Mouse (Mus musculus) neural tube, embryonic 15.5 days (tissue): ENCODE data around the gene Rnf183. TPM values are rescaled to one million over a fixed set of nuclear protein-coding genes. Genes with fewer than 3 reads are reported as not detected.

Experiments
- ATAC-seq: fragments of 200-750 bp; cut with Nextera tagmentation; 2 replicates; pipeline ENCODE4 v1.8.0; 2017; ENCODE audit warnings: mild to moderate bottlenecking, moderate TSS enrichment, moderate library complexity; ENCODE audit not compliant: low FRiP score
- H3K27ac ChIP-seq: fragments of 300-500 bp; sonication (generic); replicated peaks from 2 replicates; pipeline ENCODE4 v1.5.1; 2015; ENCODE audit warnings: mild to moderate bottlenecking, inconsistent platforms
- H3K27me3 ChIP-seq: fragments of 300-500 bp; sonication (generic); replicated peaks from 2 replicates; pipeline ENCODE4 v1.6.1; 2015; ENCODE audit warnings: inconsistent platforms
- H3K36me3 ChIP-seq: fragments of 300-500 bp; sonication (generic); 2 replicates; pipeline ENCODE4 v1.6.1; 2015; ENCODE audit warnings: inconsistent platforms
- H3K4me1 ChIP-seq: fragments of 300-500 bp; sonication (generic); 2 replicates; pipeline ENCODE4 v1.6.1; 2015; ENCODE audit warnings: inconsistent platforms
- H3K4me2 ChIP-seq: fragments of 300-500 bp; sonication (generic); 2 replicates; pipeline ENCODE4 v1.6.1; 2015; ENCODE audit warnings: inconsistent platforms, mild to moderate bottlenecking, moderate library complexity
- H3K4me3 ChIP-seq: fragments of 300-500 bp; sonication (generic); replicated peaks from 2 replicates; pipeline ENCODE4 v1.5.1; 2015; ENCODE audit warnings: mild to moderate bottlenecking, inconsistent platforms
- H3K9ac ChIP-seq: fragments of 300-500 bp; sonication (generic); replicated peaks from 2 replicates; pipeline ENCODE4 v1.6.1; 2015; ENCODE audit warnings: mild to moderate bottlenecking, inconsistent platforms
- H3K9me3 ChIP-seq: fragments of 300-500 bp; sonication (generic); replicated peaks from 2 replicates; pipeline ENCODE4 v1.6.1; 2016; ENCODE audit warnings: inconsistent platforms
- WGBS: fragments of 180-500 bp; shearing (Covaris S2); methylation state at CpG from one replicate; pipeline ENCODE4 v1.1.7; 2015; ENCODE audit warnings: mixed read lengths; 5-methylcytosine and 5-hydroxymethylcytosine counted together
- polyA plus RNA-seq: library from polyadenylated mRNA; unstranded; fragments of >200 nt; fragmentation: Nextera tagmentation; extraction: Ambion mirVana; gene quantifications from 2 replicates; pipeline ENCODE4 v1.2.1, GENCODE M21; 2015

Gene Rnf183
- polyA plus RNA-seq, 1 experiment from 2014 or later = 0.17 TPM

- H3K4me3 ChIP-seq = no peak overlapping the region
- no peak overlapping the region for H3K4me2 ChIP-seq
- H3K9me3 ChIP-seq = no peaks in the 10 kb centered on the region
- no peaks in the 10 kb centered on the region for H3K4me1 ChIP-seq
- no peak overlapping the region for H3K9ac ChIP-seq
- no peak overlapping the region for H3K27ac ChIP-seq
- no peak for ATAC-seq
- H3K27me3 ChIP-seq = no peaks in the 10 kb centered on the region
- peaks cover 12% of the 10 kb centered on the region for H3K36me3 ChIP-seq
- 93% methylated on average over 8 of the region's 8 CpGs for WGBS
These were observed 25.3 kb upstream of the Rnf183 start for GRCm38 (mm10) chr4:62460348-62460747.

GRCm38 (mm10) chr4:62459081-62459480 is 24.0 kb upstream of the Rnf183 start:
- Histone ChIP-seq H3K4me2 (no peak overlapping the region), H3K27me3 (no peaks in the 10 kb centered on the region), H3K27ac (no peak overlapping the region), H3K4me1 (no peaks in the 10 kb centered on the region), H3K36me3 (peaks cover 12% of the 10 kb centered on the region), H3K4me3 (no peak overlapping the region), H3K9me3 (no peaks in the 10 kb centered on the region), H3K9ac (no peak overlapping the region)
- WGBS = 62% methylated on average over 3 of the region's 3 CpGs
- ATAC-seq = no peak

DNA sequence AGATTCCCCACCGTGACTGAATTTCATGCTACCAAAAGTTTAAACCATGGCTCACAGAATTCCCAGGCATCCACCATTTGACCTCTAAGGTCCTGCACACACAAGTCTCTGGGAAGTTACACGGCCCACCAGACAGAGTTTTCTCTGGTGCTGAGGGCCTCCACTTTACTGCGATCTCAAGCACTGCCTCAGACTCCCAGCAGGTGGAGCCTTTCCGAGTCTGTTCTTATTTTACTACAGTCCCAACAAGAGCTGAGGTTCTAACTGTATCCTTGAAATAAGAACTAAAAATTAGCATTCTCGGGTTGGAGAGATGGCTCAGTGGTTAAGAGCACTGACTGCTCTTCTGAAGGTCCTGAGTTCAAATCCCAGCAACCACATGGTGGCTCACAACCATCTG is 19.9 kb upstream of the Rnf183 start:
- Histone ChIP-seq H3K9me3 (no peaks in the 10 kb centered on the region), H3K27ac (no peak overlapping the region), H3K4me1 (no peaks in the 10 kb centered on the region), H3K27me3 (no peaks in the 10 kb centered on the region), H3K4me2 (no peak overlapping the region), H3K36me3 (no peaks in the 10 kb centered on the region; the same call in 1 of the 2 replicates), H3K4me3 (no peak overlapping the region), H3K9ac (no peak overlapping the region)
- no peak; the same call in 1 of the 2 replicates for ATAC-seq
- 57% methylated on average over 5 of the region's 5 CpGs for WGBS

DNA sequence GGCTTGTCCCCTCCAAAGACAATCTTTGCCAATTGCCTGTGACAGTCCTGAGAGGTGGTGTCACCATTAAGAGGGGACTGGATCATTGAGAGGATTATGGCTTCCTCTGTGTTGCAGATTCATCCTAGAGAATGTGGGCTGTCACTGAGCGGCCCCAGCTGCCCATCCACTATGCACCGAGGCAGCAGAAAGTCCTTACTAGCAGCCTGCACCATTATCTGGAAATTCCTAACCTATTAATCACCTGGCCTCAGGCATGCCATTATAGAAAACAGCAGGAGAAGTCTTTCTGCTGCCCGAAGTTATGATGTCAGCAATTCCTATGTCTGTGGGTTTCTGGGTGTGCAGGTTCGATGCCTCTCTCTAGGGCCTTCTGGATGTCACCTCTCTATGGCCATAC is 5.9 kb upstream of the Rnf183 start:
- H3K36me3 ChIP-seq = no peaks in the 10 kb centered on the region
- 77% methylated on average over 4 of the region's 4 CpGs for WGBS
- H3K9me3 ChIP-seq = no peaks in the 10 kb centered on the region
- no peaks in the 10 kb centered on the region for H3K27me3 ChIP-seq
- H3K9ac ChIP-seq = no peak overlapping the region
- no peak for ATAC-seq
- H3K4me3 ChIP-seq = no peak overlapping the region
- H3K27ac ChIP-seq = no peak overlapping the region
- H3K4me1 ChIP-seq = no peaks in the 10 kb centered on the region
- no peak overlapping the region for H3K4me2 ChIP-seq

DNA sequence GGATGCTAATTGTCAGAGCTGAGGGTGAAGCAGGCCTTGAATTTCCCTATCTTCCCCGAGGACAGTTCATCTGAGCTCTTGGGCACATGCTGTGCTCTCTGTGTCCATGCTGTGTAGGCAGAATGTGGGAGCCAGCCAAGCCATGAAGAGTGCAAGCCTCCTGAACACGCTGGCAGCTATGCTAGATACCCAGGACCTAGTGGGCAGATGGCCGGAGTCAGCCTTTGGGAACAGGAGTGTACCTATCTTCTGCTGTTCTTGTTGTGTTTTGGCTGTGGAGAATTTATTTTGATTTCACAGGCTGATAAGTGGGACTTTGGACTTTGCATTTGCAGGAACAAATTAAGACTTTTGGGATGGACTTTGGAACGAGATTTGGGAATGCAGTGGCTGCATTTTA is 5.5 kb upstream of the Rnf183 start:
- Histone ChIP-seq H3K4me1 (no peaks in the 10 kb centered on the region), H3K36me3 (no peaks in the 10 kb centered on the region), H3K9ac (no peak overlapping the region), H3K27ac (no peak overlapping the region), H3K9me3 (no peaks in the 10 kb centered on the region), H3K4me3 (no peak overlapping the region), H3K27me3 (no peaks in the 10 kb centered on the region), H3K4me2 (no peak overlapping the region)
- no peak for ATAC-seq
- 79% methylated on average over 4 of the region's 4 CpGs for WGBS

DNA sequence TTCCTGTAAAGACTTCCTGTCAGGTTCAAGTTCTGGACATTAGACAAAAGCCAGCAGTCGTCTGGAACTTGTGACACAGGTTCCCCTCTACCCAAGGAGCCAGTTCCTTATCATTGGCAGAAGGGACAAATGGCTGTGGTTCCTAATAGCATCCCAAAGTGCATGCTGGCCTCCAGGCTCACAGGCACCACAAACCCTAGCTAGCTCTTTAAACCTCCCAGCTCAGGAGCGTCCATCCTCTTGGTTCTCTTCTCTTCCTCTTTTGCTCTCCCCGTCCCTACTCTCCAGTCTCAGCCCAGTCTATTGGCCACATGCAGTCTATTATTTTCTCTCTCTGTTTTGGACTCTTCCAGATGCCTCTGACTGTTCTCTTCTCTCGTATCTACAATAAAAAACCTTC is 4.7 kb upstream of the Rnf183 start:
- no peaks in the 10 kb centered on the region for H3K9me3 ChIP-seq
- no peak overlapping the region for H3K27ac ChIP-seq
- no peak overlapping the region for H3K4me2 ChIP-seq
- H3K27me3 ChIP-seq = no peaks in the 10 kb centered on the region
- WGBS = 75% methylated on average over 4 of the region's 4 CpGs
- no peak for ATAC-seq
- H3K36me3 ChIP-seq = no peaks in the 10 kb centered on the region
- no peak overlapping the region for H3K4me3 ChIP-seq
- H3K4me1 ChIP-seq = no peaks in the 10 kb centered on the region
- H3K9ac ChIP-seq = no peak overlapping the region

GRCm38 (mm10) chr4:62437871-62438270 is 2.8 kb upstream of the Rnf183 start:
- Histone ChIP-seq H3K27me3 (no peaks in the 10 kb centered on the region), H3K27ac (no peak overlapping the region), H3K9ac (no peak overlapping the region), H3K4me2 (no peak overlapping the region), H3K36me3 (no peaks in the 10 kb centered on the region), H3K9me3 (no peaks in the 10 kb centered on the region), H3K4me3 (no peak overlapping the region), H3K4me1 (no peaks in the 10 kb centered on the region)
- ATAC-seq = no peak
- WGBS = 90% methylated on average over 7 of the region's 7 CpGs

DNA sequence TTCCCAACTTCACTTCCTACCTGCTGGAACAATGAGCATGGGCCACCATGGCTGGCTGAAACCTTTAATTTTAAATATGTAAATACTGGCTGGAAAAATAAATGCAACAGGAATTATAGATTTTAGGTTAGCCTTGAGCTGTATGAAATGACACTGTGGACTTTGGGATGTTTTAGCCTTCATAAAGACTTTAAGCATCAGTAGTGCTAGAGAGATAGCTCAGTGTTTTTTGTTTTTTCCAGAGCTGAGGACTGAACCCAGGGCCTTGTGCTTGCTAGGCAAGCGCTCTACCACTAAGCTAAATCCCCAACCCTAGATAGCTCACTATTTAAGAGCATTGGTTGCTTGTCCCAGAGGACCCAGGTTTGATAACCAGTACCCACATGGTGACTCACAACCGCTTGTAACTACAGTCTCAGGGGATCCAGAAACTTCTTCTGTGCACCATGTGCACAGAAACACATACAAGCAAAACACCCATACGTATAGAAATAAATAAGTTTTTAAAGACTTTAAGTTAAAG is 2.3 kb upstream of the Rnf183 start:
- 91% methylated on average over 3 of the region's 3 CpGs for WGBS
- H3K4me2 ChIP-seq = no peak overlapping the region

GRCm38 (mm10) chr4:62433939-62434870 is 847 bp downstream of the Rnf183 start:
- no peak overlapping the region for H3K9ac ChIP-seq
- H3K4me1 ChIP-seq = no peaks in the 10 kb centered on the region
- no peak overlapping the region for H3K4me2 ChIP-seq
- H3K27ac ChIP-seq = no peak overlapping the region
- ATAC-seq = no peak
- no peaks in the 10 kb centered on the region for H3K36me3 ChIP-seq
- no peaks in the 10 kb centered on the region for H3K27me3 ChIP-seq
- WGBS = 86% methylated on average over 7 of the region's 7 CpGs
- no peak overlapping the region for H3K4me3 ChIP-seq
- H3K9me3 ChIP-seq = no peaks in the 10 kb centered on the region

More for the DNA sequence above, 2.3 kb upstream of the Rnf183 start:
- no peaks in the 10 kb centered on the region for H3K4me1 ChIP-seq
- H3K9me3 ChIP-seq = no peaks in the 10 kb centered on the region
- H3K27me3 ChIP-seq = no peaks in the 10 kb centered on the region
- no peak overlapping the region for H3K27ac ChIP-seq
- no peak for ATAC-seq
- no peak overlapping the region for H3K4me3 ChIP-seq
- no peak overlapping the region for H3K9ac ChIP-seq
- H3K36me3 ChIP-seq = no peaks in the 10 kb centered on the region

GRCm38 (mm10) chr4:62431522-62431921 is 3.5 kb downstream of the Rnf183 start:
- H3K27ac ChIP-seq = no peak overlapping the region
- H3K9ac ChIP-seq = no peak overlapping the region
- no peak for ATAC-seq
- H3K4me2 ChIP-seq = no peak overlapping the region
- no peaks in the 10 kb centered on the region for H3K9me3 ChIP-seq
- WGBS = 88% methylated on average over 4 of the region's 4 CpGs
- no peaks in the 10 kb centered on the region for H3K27me3 ChIP-seq
- no peak overlapping the region for H3K4me3 ChIP-seq
- H3K4me1 ChIP-seq = no peaks in the 10 kb centered on the region
- no peaks in the 10 kb centered on the region for H3K36me3 ChIP-seq

- H3K27ac ChIP-seq = no peak overlapping the region
- H3K4me1 ChIP-seq = no peaks in the 10 kb centered on the region
- H3K9ac ChIP-seq = no peak overlapping the region
- no peaks in the 10 kb centered on the region for H3K9me3 ChIP-seq
- no peak overlapping the region for H3K4me2 ChIP-seq
- ATAC-seq = no peak
- no peaks in the 10 kb centered on the region for H3K27me3 ChIP-seq
- peaks cover 4% of the 10 kb centered on the region for H3K36me3 ChIP-seq
- H3K4me3 ChIP-seq = no peak overlapping the region
These were observed 4.4 kb downstream of the Rnf183 start for GRCm38 (mm10) chr4:62430678-62431077.

DNA sequence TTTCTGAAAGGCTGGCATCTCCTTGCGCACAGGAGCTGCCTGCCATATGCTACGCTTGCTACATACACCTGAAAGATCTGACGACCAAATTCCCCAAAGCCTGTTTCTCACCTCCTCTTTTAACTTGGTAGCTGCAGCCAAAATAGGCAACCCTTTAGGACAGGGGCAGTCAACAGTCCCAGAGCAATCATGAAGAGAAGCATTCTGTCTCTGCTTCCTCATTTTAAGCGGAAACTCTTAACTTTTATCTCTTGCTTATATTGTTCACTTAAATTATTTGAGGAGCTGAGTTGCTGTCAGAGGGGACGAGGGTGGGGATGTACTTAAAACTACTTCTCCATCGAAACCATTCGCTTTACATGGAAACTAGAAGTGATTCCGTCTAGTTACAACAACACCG is 5.4 kb downstream of the Rnf183 start:
- Histone ChIP-seq H3K27me3 (no peaks in the 10 kb centered on the region), H3K36me3 (peaks cover 15% of the 10 kb centered on the region), H3K4me3 (no peak overlapping the region), H3K27ac (no peak overlapping the region), H3K4me2 (no peak overlapping the region), H3K9me3 (no peaks in the 10 kb centered on the region), H3K4me1 (no peaks in the 10 kb centered on the region), H3K9ac (no peak overlapping the region)
- no peak for ATAC-seq
- 92% methylated on average over 9 of the region's 9 CpGs for WGBS
